Mouse (Mus musculus): ENCODE measurements around the gene Col4a2.

- TF ChIP-seq CTCF (conservative IDR thresholded peaks at IDR 0.05; ENCODE audit: low read length) (no peak), NANOG (IDR thresholded peaks at IDR 0.05; ENCODE audit: borderline replicate concordance, low read length) (peak; percentile 57; the same call in 1 of the 2 replicates), POU5F1 (IDR thresholded peaks at IDR 0.05; ENCODE audit: borderline replicate concordance, low read length) (no peak)
These were observed 4.0 kb upstream of the Col4a2 start for GRCm38 (mm10) chr8:11308570-11308998.
